Mouse (Mus musculus) kidney, adult 2 months (tissue): ENCODE data around the gene Fam19a2. TPM values are rescaled to one million over a fixed set of nuclear protein-coding genes. Genes with fewer than 3 reads are reported as not detected.

Source experiments
- DNase-seq: peaks from one replicate; pipeline ENCODE4 v3.0.0; 2021
- H3K27ac ChIP-seq: fragments of 200-500 bp; 2 replicates; pipeline ENCODE4 v1.5.1; 2012; ENCODE audit warnings: low read depth, low read length, control low read depth, inconsistent platforms; ENCODE audit not compliant: insufficient read depth
- H3K27me3 ChIP-seq: fragments of 200-500 bp; replicated peaks from 2 replicates; pipeline ENCODE4 v1.6.1; 2012; ENCODE audit warnings: mild to moderate bottlenecking, moderate library complexity, low read length, inconsistent platforms; ENCODE audit not compliant: control insufficient read depth, insufficient read depth
- H3K36me3 ChIP-seq: fragments of 200-500 bp; 2 replicates; pipeline ENCODE4 v1.6.1; 2012; ENCODE audit warnings: mild to moderate bottlenecking, moderate library complexity, low read length, inconsistent platforms; ENCODE audit not compliant: control insufficient read depth, insufficient read depth
- H3K4me1 ChIP-seq: fragments of 200-500 bp; 2 replicates; pipeline ENCODE4 v1.6.1; 2011; ENCODE audit warnings: low read length; ENCODE audit not compliant: control insufficient read depth, insufficient read depth
- H3K4me3 ChIP-seq: fragments of 200-500 bp; 2 replicates; pipeline ENCODE4 v1.5.1; 2011; ENCODE audit warnings: mild to moderate bottlenecking, low read depth, low read length, control low read depth; ENCODE audit not compliant: insufficient read depth
- CTCF ChIP-seq: fragments of 200-500 bp; conservative IDR thresholded peaks from 2 replicates; pipeline ENCODE4 v1.5.1; 2011; ENCODE audit warnings: low read depth, mild to moderate bottlenecking, control low read depth, low read length, moderate library complexity, mixed read lengths; ENCODE audit not compliant: insufficient read depth, insufficient read length
- POLR2A ChIP-seq: fragments of 200-500 bp; IDR thresholded peaks from one replicate; pipeline ENCODE4 v1.6.1; 2011; ENCODE audit warnings: low read depth, low read length, control low read depth
- WGBS: fragments of 180-500 bp; shearing (Covaris S2); methylation state at CpG from one replicate; pipeline ENCODE4 v1.1.7; 2018; 5-methylcytosine and 5-hydroxymethylcytosine counted together
- polyA plus RNA-seq: library from polyadenylated mRNA; depleted of rRNA; stranded (reverse); fragments of >200 nt; gene quantifications from 2 replicates; pipeline ENCODE4 v1.2.3, GENCODE M21; 2012

Gene Fam19a2
- polyA plus RNA-seq, 1 experiment: 0.06 TPM

DNA sequence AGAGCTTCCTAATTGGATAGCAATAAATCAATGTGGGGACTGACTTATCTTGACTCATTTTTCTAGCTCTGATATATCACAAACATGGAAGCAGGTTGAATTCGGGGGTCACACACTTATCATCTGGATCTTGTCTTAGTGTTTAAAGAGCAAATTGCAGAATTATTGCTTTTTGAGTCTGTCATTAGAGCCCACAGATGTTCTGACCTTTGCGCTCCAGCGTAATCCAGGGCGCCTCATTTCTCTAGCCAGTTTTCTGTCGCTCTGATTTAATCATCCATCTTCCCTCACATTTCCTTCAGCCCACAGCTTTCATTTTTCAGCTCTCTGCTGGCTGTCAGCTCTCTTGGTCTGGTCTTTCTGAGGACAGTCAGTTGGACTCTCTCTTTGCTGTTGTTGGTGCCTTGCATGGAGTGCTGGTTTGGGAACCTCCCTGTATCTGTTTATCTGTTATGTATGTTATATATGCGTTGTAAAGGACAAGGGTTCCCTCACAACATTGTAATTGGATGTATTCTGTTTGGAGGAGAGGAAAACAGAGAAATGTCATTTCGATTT lies 154.9 kb downstream of the Fam19a2 start:
- Histone ChIP-seq H3K27ac (no peak overlapping the region), H3K4me3 (no peak overlapping the region), H3K4me1 (no peaks in the 10 kb centered on the region), H3K36me3 (no peaks in the 10 kb centered on the region), H3K27me3 (no peaks in the 10 kb centered on the region)
- 34% methylated on average over 7 of the region's 7 CpGs for WGBS
- TF ChIP-seq CTCF (no peak), POLR2A (no peak)
- DNase-seq: no peak

DNA sequence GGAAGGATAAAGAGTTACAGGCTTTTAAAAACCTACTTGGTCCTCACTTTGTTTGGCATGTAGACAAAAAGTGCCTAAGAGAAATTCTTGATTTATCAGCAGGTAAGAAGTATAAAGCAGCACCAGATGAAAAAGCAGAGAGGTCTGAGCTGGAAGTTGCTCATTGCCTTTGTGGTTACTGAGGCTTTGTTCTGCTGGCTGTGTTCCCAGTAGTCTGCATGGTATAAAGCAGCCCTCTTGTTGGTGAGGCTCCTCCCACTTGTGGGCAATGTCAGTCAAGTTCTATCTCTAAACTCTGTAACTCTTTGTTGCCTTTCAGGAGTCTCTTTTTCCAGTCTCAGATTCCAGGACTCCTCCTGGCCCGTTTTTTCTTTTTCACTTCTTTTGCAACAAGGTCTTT lies 156.5 kb downstream of the Fam19a2 start:
- Histone ChIP-seq H3K27me3 (no peaks in the 10 kb centered on the region), H3K4me1 (no peaks in the 10 kb centered on the region), H3K36me3 (no peaks in the 10 kb centered on the region), H3K27ac (no peak overlapping the region), H3K4me3 (no peak overlapping the region)
- TF ChIP-seq POLR2A (no peak), CTCF (no peak)
- 86% methylated on average over 1 of the region's 1 CpGs for WGBS
- no peak for DNase-seq

DNA sequence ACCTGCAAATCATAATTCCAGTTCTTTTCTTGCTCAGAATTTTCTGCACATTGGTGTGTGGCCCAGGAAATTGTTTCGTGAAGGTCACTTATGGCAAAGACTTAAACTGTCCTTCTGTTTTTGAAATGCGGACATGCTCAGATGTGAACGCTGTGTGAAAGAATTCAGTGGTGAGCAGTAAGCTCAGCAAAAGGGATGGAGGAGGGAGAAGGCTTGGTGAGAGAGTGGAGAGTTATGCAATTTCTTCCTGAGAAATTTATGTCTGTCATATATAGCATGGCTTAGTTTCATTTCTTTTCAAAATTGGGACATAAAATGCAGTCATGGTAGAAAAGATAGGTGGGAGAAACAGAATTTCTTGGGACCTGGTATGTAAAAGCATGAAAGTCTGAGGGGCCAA lies 160.7 kb downstream of the Fam19a2 start:
- no peaks in the 10 kb centered on the region for H3K4me1 ChIP-seq

DNA sequence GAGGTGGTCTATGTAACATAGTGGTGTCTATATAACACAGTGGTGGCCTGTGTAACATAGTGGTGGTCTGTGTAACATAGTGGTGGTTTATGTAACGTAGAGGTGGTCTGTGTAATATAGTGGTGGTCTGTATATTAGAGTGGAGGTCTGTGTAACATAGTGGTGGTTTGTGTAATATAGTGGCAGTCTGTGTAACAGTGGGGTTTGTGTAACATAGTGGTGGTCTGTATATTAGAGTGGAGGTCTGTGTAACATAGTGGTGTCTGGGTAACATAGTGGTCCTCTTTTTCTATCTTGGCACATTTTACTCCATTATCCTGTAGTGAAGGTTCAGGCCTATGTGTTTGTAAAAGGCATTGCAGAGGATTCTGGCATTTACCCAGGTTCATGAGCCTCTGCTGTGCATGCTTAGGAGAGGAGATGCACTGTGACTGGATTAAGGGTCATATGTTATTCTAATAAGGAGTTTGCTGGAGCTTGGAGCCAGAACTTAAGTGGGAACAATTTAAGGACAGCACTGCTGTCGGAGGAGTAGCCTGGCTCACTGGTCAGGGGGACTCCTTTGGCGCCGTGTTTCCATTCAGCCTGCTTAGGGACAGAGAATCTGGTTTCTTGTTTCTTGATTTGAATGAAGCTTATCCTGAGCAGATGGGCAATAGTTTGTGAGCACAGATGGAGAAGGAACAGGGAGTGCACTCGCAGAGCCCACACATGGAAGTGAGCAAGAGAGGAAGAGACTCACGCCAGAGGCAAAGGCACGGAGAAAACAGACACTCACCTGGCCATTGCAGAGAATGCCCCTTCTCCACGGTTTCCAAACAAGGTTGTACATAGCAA lies 162.9 kb downstream of the Fam19a2 start:
- Histone ChIP-seq H3K27me3 (no peaks in the 10 kb centered on the region), H3K4me1 (no peaks in the 10 kb centered on the region), H3K4me3 (no peak overlapping the region), H3K27ac (no peak overlapping the region), H3K36me3 (no peaks in the 10 kb centered on the region)
- TF ChIP-seq POLR2A (no peak), CTCF (no peak)
- 67% methylated on average over 8 of the region's 8 CpGs for WGBS
- DNase-seq: no peak

More for the DNA sequence above, 160.7 kb downstream of the Fam19a2 start:
- no peak overlapping the region for H3K27ac ChIP-seq
- H3K4me3 ChIP-seq: no peak overlapping the region
- no peaks in the 10 kb centered on the region for H3K36me3 ChIP-seq
- 93% methylated on average over 3 of the region's 3 CpGs for WGBS
- no peak for TF ChIP-seq CTCF
- no peak for TF ChIP-seq POLR2A
- H3K27me3 ChIP-seq: no peaks in the 10 kb centered on the region
- DNase-seq: no peak

DNA sequence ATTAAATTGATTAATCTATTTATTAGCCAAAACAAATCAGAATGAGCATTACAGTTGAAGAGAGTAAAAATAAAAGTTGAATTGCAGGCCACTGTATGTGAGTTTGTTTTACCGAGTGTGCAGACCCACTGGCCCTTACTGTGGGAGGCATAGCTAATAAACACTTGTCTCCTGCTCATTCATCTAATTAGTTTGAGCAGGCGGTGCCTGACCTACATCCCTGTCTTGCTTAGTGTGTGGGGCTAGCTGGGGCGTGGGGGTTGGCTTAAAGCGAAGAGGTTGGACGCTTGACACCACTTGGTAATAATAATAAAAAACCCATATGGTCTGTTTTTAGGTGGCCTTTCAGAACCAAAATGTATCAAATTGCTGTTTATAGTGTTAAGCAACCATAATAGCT lies 167.8 kb downstream of the Fam19a2 start:
- H3K27me3 ChIP-seq: no peaks in the 10 kb centered on the region
- H3K4me3 ChIP-seq: no peak overlapping the region
- no peak for DNase-seq
- no peaks in the 10 kb centered on the region for H3K4me1 ChIP-seq
- no peak overlapping the region for H3K27ac ChIP-seq
- no peak for TF ChIP-seq POLR2A
- 41% methylated on average over 5 of the region's 5 CpGs for WGBS
- no peaks in the 10 kb centered on the region for H3K36me3 ChIP-seq

DNA sequence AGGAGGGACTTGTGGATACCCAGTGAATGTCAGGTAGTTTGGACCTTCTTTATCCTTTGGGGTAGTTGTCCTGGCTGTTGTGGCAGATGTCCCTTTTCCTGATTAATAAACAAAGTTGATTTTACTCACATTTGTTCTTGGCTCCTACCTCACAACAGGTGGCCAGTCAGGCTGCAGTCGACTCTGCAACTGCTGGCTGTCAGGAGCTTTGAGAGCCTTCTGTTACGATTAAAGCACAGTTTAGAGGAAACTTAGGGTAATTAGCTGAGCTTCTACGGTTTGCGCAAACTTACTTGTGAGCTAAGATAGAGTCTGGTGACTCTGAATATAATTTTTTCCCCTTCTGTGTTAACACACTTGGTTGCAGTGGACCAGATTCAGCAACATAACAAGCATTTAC lies 173.8 kb downstream of the Fam19a2 start:
- H3K27me3 ChIP-seq: no peaks in the 10 kb centered on the region
- no peaks in the 10 kb centered on the region for H3K4me1 ChIP-seq
- H3K36me3 ChIP-seq: no peaks in the 10 kb centered on the region
- TF ChIP-seq CTCF (no peak), POLR2A (no peak)
- H3K27ac ChIP-seq: no peak overlapping the region
- no peak overlapping the region for H3K4me3 ChIP-seq
- DNase-seq: no peak
- 76% methylated on average over 4 of the region's 4 CpGs for WGBS

DNA sequence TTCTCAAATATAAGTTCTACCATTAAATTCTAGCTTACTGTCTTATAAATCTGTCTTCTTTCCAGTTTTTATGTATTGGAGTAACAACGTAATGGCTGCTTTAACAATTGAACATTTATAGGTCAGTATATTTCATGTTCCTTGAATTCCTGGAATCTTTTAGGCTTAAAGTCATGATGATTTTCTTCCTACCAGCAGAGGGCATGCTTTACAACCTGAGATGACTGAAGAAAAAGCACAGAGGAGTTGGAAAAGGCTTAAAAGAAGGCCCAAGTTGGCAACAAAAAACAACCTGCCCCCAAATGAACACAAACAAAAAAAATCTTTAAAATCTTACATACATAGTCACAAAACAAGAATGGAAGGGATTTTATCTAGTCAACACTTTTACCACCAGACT lies 193.0 kb downstream of the Fam19a2 start:
- Histone ChIP-seq H3K36me3 (no peaks in the 10 kb centered on the region), H3K27me3 (no peaks in the 10 kb centered on the region), H3K4me1 (no peaks in the 10 kb centered on the region), H3K4me3 (no peak overlapping the region), H3K27ac (no peak overlapping the region)
- peak; percentile 12 for DNase-seq
- TF ChIP-seq CTCF (0 out of 2 replicates have a peak, but pooled peaks have one; percentile 4), POLR2A (no peak)
- 61% methylated on average over 1 of the region's 1 CpGs for WGBS
